Mouse (Mus musculus): ENCODE data around the gene Csnk1g1. TPM values are rescaled to one million over a fixed set of nuclear protein-coding genes. Genes with fewer than 3 reads are reported as not detected.

Csnk1g1 gene
- 25.5 and 26.5 TPM in 2 replicates for total RNA-seq (2014; rRNA removed)
- polyA plus RNA-seq (2015; fragmentation: Nextera tagmentation; extraction: Ambion mirVana) = 8.0 and 14.5 TPM in 2 replicates

- Histone ChIP-seq H3K4me3 (ENCODE audit: low read depth, low read length) (peak within 1 kb of the TSS; percentile 83), H3K27ac (ENCODE audit: low read depth, low read length) (peak within 1 kb of the TSS; percentile 84), H3K4me1 (ENCODE audit: insufficient read depth) (no peaks in the 10 kb centered on the region; the same call in 1 of the 2 replicates), H3K4me2 (ENCODE audit: low read depth) (peak within 1 kb of the TSS; percentile 82), H3K9me3 (ENCODE audit: low read length) (no peaks in the 10 kb centered on the region), H3K9ac (peak within 1 kb of the TSS; percentile 77), H3K36me3 (ENCODE audit: insufficient read depth) (no peaks in the 10 kb centered on the region), H3K27me3 (ENCODE audit: insufficient read depth, low read length) (no peaks in the 10 kb centered on the region)
- peak; percentile 73 for TF ChIP-seq CTCF (IDR thresholded peaks at IDR 0.05; ENCODE audit: low read depth)
- ATAC-seq (peak; percentile 100), DNase-seq (peak; percentile 97)
- 1% methylated on average over 37 of the region's 38 CpGs for WGBS
Measured at GRCm38 (mm10) chr9:65908394-65909300, at the start of gene Csnk1g1, which contains the start of gene Trip4. Gene Csnk1g1 (plus strand): TSS chr9:65908924. Gene Trip4 (minus strand): TSS chr9:65908794.

- Histone ChIP-seq H3K27me3 (ENCODE audit: insufficient read depth, low read length) (no peaks in the 10 kb centered on the region), H3K27ac (ENCODE audit: low read depth, low read length) (no peak overlapping the region), H3K9me3 (ENCODE audit: low read length) (no peaks in the 10 kb centered on the region), H3K9ac (no peak overlapping the region), H3K36me3 (ENCODE audit: insufficient read depth) (peaks cover 32% of the 10 kb centered on the region; the same call in 1 of the 2 replicates), H3K4me1 (ENCODE audit: insufficient read depth) (no peaks in the 10 kb centered on the region), H3K4me2 (ENCODE audit: low read depth) (no peak overlapping the region), H3K4me3 (ENCODE audit: low read depth, low read length) (no peak overlapping the region)
- no peak for TF ChIP-seq CTCF (IDR thresholded peaks at IDR 0.05; ENCODE audit: low read depth)
- ATAC-seq (no peak), DNase-seq (no peak)
- 55% methylated on average over 1 of the region's 1 CpGs for WGBS
Measured at GRCm38 (mm10) chr9:65859656-65860055, 49.1 kb upstream of the Csnk1g1 start.

GRCm38 (mm10) chr9:65884564-65885315 lies 24.0 kb upstream of the Csnk1g1 start:
- ATAC-seq = peak; percentile 100
- H3K27me3 ChIP-seq (ENCODE audit: insufficient read depth, low read length) = no peaks in the 10 kb centered on the region
- peak; percentile 37 for TF ChIP-seq CTCF (IDR thresholded peaks at IDR 0.05; ENCODE audit: low read depth)

GRCm38 (mm10) chr9:65890143-65890628 lies 18.5 kb upstream of the Csnk1g1 start, which contains the start of gene Pclaf:
Gene Pclaf (plus strand): TSS chr9:65890237.
- H3K9ac ChIP-seq = peak within 1 kb of the TSS; percentile 31; the same call in 1 of the 2 replicates
- H3K4me1 ChIP-seq (ENCODE audit: insufficient read depth) = 0 out of 2 replicates have a peak, but pooled peaks cover 8% of the 10 kb centered on the region
- ATAC-seq = peak; percentile 92
- no peaks in the 10 kb centered on the region for H3K9me3 ChIP-seq (ENCODE audit: low read length)
- H3K27me3 ChIP-seq (ENCODE audit: insufficient read depth, low read length) = no peaks in the 10 kb centered on the region
- H3K36me3 ChIP-seq (ENCODE audit: insufficient read depth) = no peaks in the 10 kb centered on the region
- peak within 1 kb of the TSS; percentile 70 for H3K4me2 ChIP-seq (ENCODE audit: low read depth)
- H3K27ac ChIP-seq (ENCODE audit: low read depth, low read length) = no peak within 1 kb of the TSS
- peak within 1 kb of the TSS; percentile 30 for H3K4me3 ChIP-seq (ENCODE audit: low read depth, low read length)
- no peak for TF ChIP-seq CTCF (IDR thresholded peaks at IDR 0.05; ENCODE audit: low read depth)
- WGBS = 0% methylated on average over 21 of the region's 21 CpGs
- DNase-seq = peak; percentile 80

More at GRCm38 (mm10) chr9:65884564-65885315, 24.0 kb upstream of the Csnk1g1 start:
- peak; percentile 91 for DNase-seq
- Histone ChIP-seq H3K9ac (peak overlapping the region; percentile 51), H3K9me3 (ENCODE audit: low read length) (no peaks in the 10 kb centered on the region), H3K4me3 (ENCODE audit: low read depth, low read length) (peak overlapping the region; percentile 58), H3K36me3 (ENCODE audit: insufficient read depth) (0 out of 2 replicates have a peak, but pooled peaks cover 4% of the 10 kb centered on the region), H3K27ac (ENCODE audit: low read depth, low read length) (peak overlapping the region; percentile 65), H3K4me2 (ENCODE audit: low read depth) (peak overlapping the region; percentile 71), H3K4me1 (ENCODE audit: insufficient read depth) (0 out of 2 replicates have a peak, but pooled peaks cover 3% of the 10 kb centered on the region)
- under 1% methylated on average over 37 of the region's 37 CpGs for WGBS

GRCm38 (mm10) chr9:65891126-65891525 lies 17.6 kb upstream of the Csnk1g1 start:
- 0 out of 2 replicates have a peak, but pooled peaks cover 5% of the 10 kb centered on the region for H3K4me1 ChIP-seq (ENCODE audit: insufficient read depth)
- no peaks in the 10 kb centered on the region for H3K27me3 ChIP-seq (ENCODE audit: insufficient read depth, low read length)
- 0 out of 2 replicates have a peak overlapping the region, but pooled peaks have one; percentile 3 for H3K4me3 ChIP-seq (ENCODE audit: low read depth, low read length)
- H3K27ac ChIP-seq (ENCODE audit: low read depth, low read length) = no peak overlapping the region
- 0 out of 2 replicates have a peak overlapping the region, but pooled peaks have one; percentile 31 for H3K9ac ChIP-seq
- no peaks in the 10 kb centered on the region for H3K9me3 ChIP-seq (ENCODE audit: low read length)
- ATAC-seq = no peak
- 4% methylated on average over 5 of the region's 5 CpGs for WGBS
- DNase-seq = no peak
- no peak for TF ChIP-seq CTCF (IDR thresholded peaks at IDR 0.05; ENCODE audit: low read depth)
- no peak overlapping the region for H3K4me2 ChIP-seq (ENCODE audit: low read depth)
- H3K36me3 ChIP-seq (ENCODE audit: insufficient read depth) = no peaks in the 10 kb centered on the region

GRCm38 (mm10) chr9:65896977-65897376 lies 11.7 kb upstream of the Csnk1g1 start:
- Histone ChIP-seq H3K27me3 (ENCODE audit: insufficient read depth, low read length) (no peaks in the 10 kb centered on the region), H3K9ac (no peak overlapping the region), H3K4me3 (ENCODE audit: low read depth, low read length) (no peak overlapping the region), H3K27ac (ENCODE audit: low read depth, low read length) (no peak overlapping the region), H3K9me3 (ENCODE audit: low read length) (no peaks in the 10 kb centered on the region), H3K36me3 (ENCODE audit: insufficient read depth) (0 out of 2 replicates have a peak, but pooled peaks cover 4% of the 10 kb centered on the region), H3K4me2 (ENCODE audit: low read depth) (no peak overlapping the region), H3K4me1 (ENCODE audit: insufficient read depth) (no peaks in the 10 kb centered on the region)
- 79% methylated on average over 2 of the region's 2 CpGs for whole genome bisulfite sequencing
- no peak for TF ChIP-seq CTCF (IDR thresholded peaks at IDR 0.05; ENCODE audit: low read depth)
- ATAC-seq (no peak), DNase-seq (no peak)
